Mouse (Mus musculus) midbrain, embryonic 13.5 days (tissue): ENCODE results near the gene Itgb7. TPM values are rescaled to one million over a fixed set of nuclear protein-coding genes. Genes with fewer than 3 reads are reported as not detected.
A peak's percentile ranks its signal among the peaks of the same experiment; 100 is the strongest.

Experiments
- ATAC-seq: fragments of 200-750 bp; cut with Nextera tagmentation; 2 replicates; pipeline ENCODE4 v1.8.0; 2017; ENCODE audit warnings: mild to moderate bottlenecking, moderate TSS enrichment, moderate library complexity
- H3K27ac ChIP-seq: fragments of 300-500 bp; sonication (generic); 2 replicates; pipeline ENCODE4 v1.5.1; 2015; ENCODE audit warnings: inconsistent platforms, mild to moderate bottlenecking, moderate library complexity
- H3K27me3 ChIP-seq: fragments of 300-500 bp; sonication (generic); 2 replicates; pipeline ENCODE4 v1.6.1; 2015; ENCODE audit warnings: mild to moderate bottlenecking, inconsistent platforms
- H3K36me3 ChIP-seq: fragments of 300-500 bp; sonication (generic); 2 replicates; pipeline ENCODE4 v1.6.1; 2015; ENCODE audit warnings: mild to moderate bottlenecking, inconsistent platforms
- H3K4me1 ChIP-seq: fragments of 300-500 bp; sonication (generic); replicated peaks from 2 replicates; pipeline ENCODE4 v1.6.1; 2015; ENCODE audit warnings: inconsistent platforms
- H3K4me2 ChIP-seq: fragments of 300-500 bp; sonication (generic); replicated peaks from 2 replicates; pipeline ENCODE4 v1.6.1; 2015; ENCODE audit warnings: moderate library complexity, mild to moderate bottlenecking, inconsistent platforms
- H3K4me3 ChIP-seq: fragments of 300-500 bp; sonication (generic); replicated peaks from 2 replicates; pipeline ENCODE4 v1.5.1; 2015; ENCODE audit warnings: mild to moderate bottlenecking, inconsistent platforms
- H3K9ac ChIP-seq: fragments of 300-500 bp; sonication (generic); replicated peaks from 2 replicates; pipeline ENCODE4 v1.6.1; 2015; ENCODE audit warnings: mild to moderate bottlenecking, inconsistent platforms
- H3K9me3 ChIP-seq: fragments of 300-500 bp; sonication (generic); 2 replicates; pipeline ENCODE4 v1.6.1; 2016; ENCODE audit warnings: mild to moderate bottlenecking, inconsistent platforms
- WGBS: fragments of 180-500 bp; shearing (Covaris S2); methylation state at CpG from one replicate; pipeline ENCODE4 v1.1.7; 2015; 5-methylcytosine and 5-hydroxymethylcytosine counted together
- polyA plus RNA-seq: library from polyadenylated mRNA; unstranded; fragments of >200 nt; fragmentation: Nextera tagmentation; extraction: Ambion mirVana; gene quantifications from 2 replicates; pipeline ENCODE4 v1.2.1, GENCODE M21; 2015

Gene Itgb7
- polyA plus RNA-seq, result 0.71 and 0.82 TPM in 2 replicates

GRCm38 (mm10) chr15:102231748-102232147 is at the start of gene Itgb7:
Gene Itgb7 (minus strand): TSS chr15:102231944.
- Histone ChIP-seq H3K27ac (no peak within 1 kb of the TSS), H3K27me3 (peaks cover 3% of the 10 kb centered on the region; the same call in 1 of the 2 replicates), H3K9ac (no peak within 1 kb of the TSS), H3K4me2 (no peak within 1 kb of the TSS), H3K4me3 (no peak within 1 kb of the TSS), H3K9me3 (no peaks in the 10 kb centered on the region), H3K4me1 (peaks cover 10% of the 10 kb centered on the region), H3K36me3 (no peaks in the 10 kb centered on the region)
- ATAC-seq, result no peak
- 55% methylated on average over 6 of the region's 6 CpGs for WGBS

GRCm38 (mm10) chr15:102280623-102281022 is 48.9 kb upstream of the Itgb7 start:
- Histone ChIP-seq H3K27ac (no peak overlapping the region), H3K4me1 (peaks cover 21% of the 10 kb centered on the region), H3K27me3 (no peaks in the 10 kb centered on the region), H3K4me3 (no peak overlapping the region), H3K36me3 (peaks cover 23% of the 10 kb centered on the region), H3K9me3 (no peaks in the 10 kb centered on the region), H3K4me2 (peak overlapping the region; percentile 97), H3K9ac (peak overlapping the region; percentile 75; the same call in 1 of the 2 replicates)
- no peak for ATAC-seq
- 96% methylated on average over 19 of the region's 19 CpGs for WGBS

GRCm38 (mm10) chr15:102279783-102280520 is 48.2 kb upstream of the Itgb7 start:
- peak overlapping the region; percentile 97 for H3K4me2 ChIP-seq
- WGBS, result 32% methylated on average over 13 of the region's 13 CpGs
- H3K4me3 ChIP-seq, result peak overlapping the region; percentile 81
- H3K4me1 ChIP-seq, result peaks cover 21% of the 10 kb centered on the region
- peak overlapping the region; percentile 75 for H3K9ac ChIP-seq
- H3K36me3 ChIP-seq, result peaks cover 23% of the 10 kb centered on the region
- H3K9me3 ChIP-seq, result no peaks in the 10 kb centered on the region
- peak; percentile 32; the same call in 1 of the 2 replicates for ATAC-seq
- peak overlapping the region; percentile 86 for H3K27ac ChIP-seq
- no peaks in the 10 kb centered on the region for H3K27me3 ChIP-seq

GRCm38 (mm10) chr15:102279092-102279782 is 47.5 kb upstream of the Itgb7 start, which contains the start of gene Mfsd5:
Gene Mfsd5 (plus strand): TSS chr15:102279454.
- Histone ChIP-seq H3K4me1 (peaks cover 21% of the 10 kb centered on the region), H3K4me3 (peak within 1 kb of the TSS; percentile 81), H3K36me3 (peaks cover 23% of the 10 kb centered on the region), H3K9ac (peak within 1 kb of the TSS; percentile 75), H3K4me2 (peak within 1 kb of the TSS; percentile 97), H3K9me3 (no peaks in the 10 kb centered on the region), H3K27ac (peak within 1 kb of the TSS; percentile 86), H3K27me3 (no peaks in the 10 kb centered on the region)
- peak; percentile 97 for ATAC-seq
- WGBS, result under 1% methylated on average over 64 of the region's 65 CpGs

GRCm38 (mm10) chr15:102278726-102279091 is 47.0 kb upstream of the Itgb7 start:
- H3K27me3 ChIP-seq, result no peaks in the 10 kb centered on the region
- peaks cover 23% of the 10 kb centered on the region for H3K36me3 ChIP-seq
- H3K4me2 ChIP-seq, result peak overlapping the region; percentile 97
- peaks cover 21% of the 10 kb centered on the region for H3K4me1 ChIP-seq
- H3K4me3 ChIP-seq, result peak overlapping the region; percentile 81
- peak; percentile 5; the same call in 1 of the 2 replicates for ATAC-seq
- peak overlapping the region; percentile 86 for H3K27ac ChIP-seq
- no peaks in the 10 kb centered on the region for H3K9me3 ChIP-seq
- WGBS, result 36% methylated on average over 7 of the region's 7 CpGs
- H3K9ac ChIP-seq, result peak overlapping the region; percentile 75

- no peaks in the 10 kb centered on the region for H3K36me3 ChIP-seq
- ATAC-seq, result no peak
- no peaks in the 10 kb centered on the region for H3K9me3 ChIP-seq
- peaks cover 14% of the 10 kb centered on the region for H3K4me1 ChIP-seq
- H3K27ac ChIP-seq, result no peak overlapping the region
- 72% methylated on average over 6 of the region's 6 CpGs for WGBS
- peaks cover 23% of the 10 kb centered on the region for H3K27me3 ChIP-seq
- no peak overlapping the region for H3K4me3 ChIP-seq
- H3K4me2 ChIP-seq, result no peak overlapping the region
- no peak overlapping the region for H3K9ac ChIP-seq
These were observed 42.4 kb upstream of the Itgb7 start for GRCm38 (mm10) chr15:102273982-102274716.

GRCm38 (mm10) chr15:102271441-102271840 is 39.7 kb upstream of the Itgb7 start:
- ATAC-seq, result no peak
- Histone ChIP-seq H3K27me3 (peaks cover 23% of the 10 kb centered on the region), H3K9me3 (no peaks in the 10 kb centered on the region), H3K27ac (no peak overlapping the region), H3K4me3 (no peak overlapping the region), H3K4me1 (peaks cover 9% of the 10 kb centered on the region), H3K36me3 (no peaks in the 10 kb centered on the region), H3K9ac (no peak overlapping the region), H3K4me2 (no peak overlapping the region)
- WGBS, result 20% methylated on average over 3 of the region's 3 CpGs

- Histone ChIP-seq H3K27me3 (peaks cover 23% of the 10 kb centered on the region), H3K9me3 (no peaks in the 10 kb centered on the region), H3K27ac (no peak within 1 kb of the TSS), H3K36me3 (no peaks in the 10 kb centered on the region), H3K4me1 (peaks cover 9% of the 10 kb centered on the region), H3K4me3 (no peak within 1 kb of the TSS; the same call in 1 of the 2 replicates), H3K4me2 (peak within 1 kb of the TSS; percentile 38), H3K9ac (peak within 1 kb of the TSS; percentile 50; the same call in 1 of the 2 replicates)
- no peak for ATAC-seq
- WGBS, result 6% methylated on average over 21 of the region's 21 CpGs
These were observed 38.7 kb upstream of the Itgb7 start, which contains the start of gene Gm9918 for GRCm38 (mm10) chr15:102270274-102270960. Gene Gm9918 (plus strand): TSS chr15:102270563.

- Histone ChIP-seq H3K27ac (no peak overlapping the region), H3K9me3 (no peaks in the 10 kb centered on the region), H3K4me2 (no peak overlapping the region), H3K9ac (no peak overlapping the region), H3K27me3 (peaks cover 17% of the 10 kb centered on the region), H3K36me3 (no peaks in the 10 kb centered on the region), H3K4me1 (peaks cover 5% of the 10 kb centered on the region), H3K4me3 (no peak overlapping the region)
- no peak for ATAC-seq
- 92% methylated on average over 5 of the region's 5 CpGs for WGBS
These were observed 33.8 kb upstream of the Itgb7 start for GRCm38 (mm10) chr15:102265548-102265947.

GRCm38 (mm10) chr15:102263037-102263436 is 31.3 kb upstream of the Itgb7 start:
- 72% methylated on average over 2 of the region's 2 CpGs for WGBS
- no peak for ATAC-seq
- H3K9ac ChIP-seq, result no peak overlapping the region

GRCm38 (mm10) chr15:102262582-102262981 is 30.8 kb upstream of the Itgb7 start:
- Histone ChIP-seq H3K4me3 (no peak overlapping the region), H3K4me1 (peaks cover 15% of the 10 kb centered on the region), H3K27ac (no peak overlapping the region), H3K4me2 (no peak overlapping the region), H3K9me3 (no peaks in the 10 kb centered on the region), H3K27me3 (peaks cover 31% of the 10 kb centered on the region), H3K36me3 (no peaks in the 10 kb centered on the region), H3K9ac (no peak overlapping the region)
- WGBS, result 47% methylated on average over 7 of the region's 7 CpGs
- ATAC-seq, result no peak

More at GRCm38 (mm10) chr15:102263037-102263436, 31.3 kb upstream of the Itgb7 start:
- no peaks in the 10 kb centered on the region for H3K36me3 ChIP-seq
- H3K4me3 ChIP-seq, result no peak overlapping the region
- no peaks in the 10 kb centered on the region for H3K9me3 ChIP-seq
- peaks cover 11% of the 10 kb centered on the region for H3K4me1 ChIP-seq
- no peak overlapping the region for H3K27ac ChIP-seq
- no peak overlapping the region for H3K4me2 ChIP-seq
- peaks cover 27% of the 10 kb centered on the region for H3K27me3 ChIP-seq
